Mouse (Mus musculus) forebrain, postnatal 0 days (tissue): ENCODE results near the gene Pgbd5. TPM values are rescaled to one million over a fixed set of nuclear protein-coding genes. Genes with fewer than 3 reads are reported as not detected.

Experiments
- ATAC-seq: fragments of 200-750 bp; cut with Nextera tagmentation; 2 replicates; pipeline ENCODE4 v1.8.0; 2017; ENCODE audit warnings: mild to moderate bottlenecking, moderate library complexity
- DNase-seq: peaks from one replicate; pipeline ENCODE4 v3.0.0-alpha.2; 2015
- H3K27ac ChIP-seq: fragments of 300-500 bp; sonication (generic); 2 replicates; pipeline ENCODE4 v1.5.1; 2014; ENCODE audit warnings: low read depth, mild to moderate bottlenecking, antibody characterized with exemption, low read length, moderate library complexity, mixed read lengths
- H3K27me3 ChIP-seq: fragments of 300-500 bp; sonication (generic); 2 replicates; pipeline ENCODE4 v1.6.1; 2014; ENCODE audit warnings: mild to moderate bottlenecking, low read length, mixed read lengths; ENCODE audit not compliant: insufficient read depth
- H3K36me3 ChIP-seq: fragments of 300-500 bp; sonication (generic); 2 replicates; pipeline ENCODE4 v1.6.1; 2014; ENCODE audit warnings: mild to moderate bottlenecking, moderate library complexity; ENCODE audit not compliant: insufficient read depth
- H3K4me1 ChIP-seq: fragments of 300-500 bp; sonication (generic); 2 replicates; pipeline ENCODE4 v1.6.1; 2014; ENCODE audit warnings: antibody characterized with exemption; ENCODE audit not compliant: insufficient read depth
- H3K4me2 ChIP-seq: fragments of 300-500 bp; sonication (generic); 2 replicates; pipeline ENCODE4 v1.6.1; 2014; ENCODE audit warnings: low read depth, mild to moderate bottlenecking, moderate library complexity
- H3K4me3 ChIP-seq: fragments of 300-500 bp; sonication (generic); 2 replicates; pipeline ENCODE4 v1.5.1; 2014; ENCODE audit warnings: low read depth, low read length, mixed read lengths
- H3K9ac ChIP-seq: fragments of 300-500 bp; sonication (generic); 2 replicates; pipeline ENCODE4 v1.6.1; 2014; ENCODE audit warnings: mild to moderate bottlenecking
- H3K9me3 ChIP-seq: fragments of 300-500 bp; sonication (generic); 2 replicates; pipeline ENCODE4 v1.6.1; 2016; ENCODE audit warnings: low read length
- CTCF ChIP-seq: sonication (generic); IDR thresholded peaks from 2 replicates; pipeline ENCODE4 v1.5.1; 2016; ENCODE audit warnings: antibody characterized with exemption, control low read depth, low read depth
- WGBS: fragments of 180-500 bp; shearing (Covaris S2); extraction: QIAGEN DNeasy Blood & Tissue Kit; methylation state at CpG from one replicate; pipeline ENCODE4 v1.1.7; 2014; 5-methylcytosine and 5-hydroxymethylcytosine counted together
- polyA plus RNA-seq: library from polyadenylated mRNA; unstranded; fragments of >200 nt; fragmentation: Nextera tagmentation; extraction: Ambion mirVana; gene quantifications from 2 replicates; pipeline ENCODE4 v1.2.1, GENCODE M21; 2015
- total RNA-seq: library from RNA; depleted of rRNA; stranded (reverse); fragments of >200 nt; gene quantifications from 2 replicates; pipeline ENCODE4 v1.2.3, GENCODE M21; 2014; rRNA removed

The Pgbd5 gene
- total RNA-seq (57.1 and 62.5 TPM in 2 replicates), polyA plus RNA-seq (12.9 and 17.3 TPM in 2 replicates)

- no peaks in the 10 kb centered on the region for H3K27me3 ChIP-seq
- H3K27ac ChIP-seq, result no peak within 1 kb of the TSS
- 87% methylated on average over 6 of the region's 6 CpGs for WGBS
- H3K4me1 ChIP-seq, result 0 out of 2 replicates have a peak, but pooled peaks cover 5% of the 10 kb centered on the region
- no peak within 1 kb of the TSS for H3K9ac ChIP-seq
- H3K4me3 ChIP-seq, result no peak within 1 kb of the TSS
- no peaks in the 10 kb centered on the region for H3K9me3 ChIP-seq
- H3K4me2 ChIP-seq, result no peak within 1 kb of the TSS
- no peaks in the 10 kb centered on the region for H3K36me3 ChIP-seq
- no peak for ATAC-seq
- no peak for TF ChIP-seq CTCF
- no peak for DNase-seq
Observed at GRCm38 (mm10) chr8:124439558-124439957, at the start of gene Pgbd5. Gene Pgbd5, minus strand, starts transcription at chr8:124439658.

DNA sequence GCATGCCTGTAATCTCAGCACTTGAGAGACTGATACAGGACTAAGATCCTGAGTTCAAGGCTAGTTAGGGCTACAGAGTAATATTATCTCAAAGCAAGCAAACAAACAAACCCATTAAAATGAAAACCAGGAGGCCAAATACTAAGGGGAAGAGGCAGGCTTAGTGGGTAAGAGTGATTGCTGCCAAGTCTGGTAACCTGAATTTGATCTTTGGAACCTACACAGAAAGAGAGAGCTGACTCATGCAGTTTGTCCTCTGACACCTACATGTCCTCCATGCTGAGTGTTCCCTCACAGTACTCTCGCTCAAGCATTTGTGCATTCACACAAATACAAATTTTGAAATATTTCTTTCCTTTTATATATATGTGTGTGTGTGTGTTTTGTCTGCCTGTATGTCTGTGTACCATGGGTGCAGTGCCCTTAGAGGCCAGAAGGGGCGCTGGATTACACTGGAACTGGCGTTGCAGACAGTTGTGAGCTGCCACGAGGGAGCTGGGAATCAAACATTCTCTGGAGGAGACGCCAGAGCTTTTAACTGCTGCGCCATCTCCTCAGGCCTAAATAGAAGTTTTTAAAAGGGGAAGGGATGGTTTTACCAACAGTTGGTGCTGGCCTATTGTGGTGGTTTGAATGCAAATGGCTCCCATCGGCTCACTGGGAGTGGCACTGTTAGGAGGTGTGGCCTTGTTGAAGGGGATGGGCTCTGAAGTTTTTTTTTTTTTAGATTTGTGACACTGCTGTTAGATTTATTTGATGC, 44.1 kb upstream of the Pgbd5 start:
- Histone ChIP-seq H3K36me3 (no peaks in the 10 kb centered on the region), H3K4me2 (no peak overlapping the region), H3K27me3 (no peaks in the 10 kb centered on the region), H3K9ac (no peak overlapping the region), H3K4me1 (no peaks in the 10 kb centered on the region), H3K27ac (no peak overlapping the region), H3K9me3 (no peaks in the 10 kb centered on the region), H3K4me3 (no peak overlapping the region)
- no peak; the same call in 1 of the 2 replicates for TF ChIP-seq CTCF
- DNase-seq, result no peak
- 74% methylated on average over 7 of the region's 7 CpGs for WGBS
- no peak for ATAC-seq

GRCm38 (mm10) chr8:124482790-124483189, 43.3 kb upstream of the Pgbd5 start:
- no peak for TF ChIP-seq CTCF
- H3K4me1 ChIP-seq, result no peaks in the 10 kb centered on the region
- no peak overlapping the region for H3K27ac ChIP-seq
- no peak overlapping the region for H3K9ac ChIP-seq
- H3K4me2 ChIP-seq, result no peak overlapping the region
- H3K27me3 ChIP-seq, result no peaks in the 10 kb centered on the region
- no peak overlapping the region for H3K4me3 ChIP-seq
- no peaks in the 10 kb centered on the region for H3K9me3 ChIP-seq
- no peaks in the 10 kb centered on the region for H3K36me3 ChIP-seq
- DNase-seq (no peak), ATAC-seq (no peak)
- 92% methylated on average over 2 of the region's 2 CpGs for WGBS

DNA sequence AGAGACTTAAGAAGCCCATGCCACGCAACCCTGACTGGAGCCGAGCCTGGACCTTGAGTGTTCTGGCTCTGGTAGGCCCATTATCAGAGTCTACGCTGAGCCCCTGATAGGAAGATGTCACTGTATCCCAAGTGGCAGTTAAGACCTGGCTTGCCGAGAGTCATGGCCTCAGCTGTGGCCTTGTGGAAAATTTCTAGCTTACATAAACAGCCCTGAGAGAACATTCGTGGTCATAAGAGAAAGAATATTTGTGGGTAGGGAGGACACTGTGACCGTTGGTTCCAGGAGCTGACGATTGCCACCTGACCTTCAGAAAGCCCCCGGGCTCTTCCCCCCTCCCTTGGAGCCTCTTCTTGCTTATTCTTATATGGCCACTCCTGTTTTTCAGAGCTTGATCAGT, 40.9 kb upstream of the Pgbd5 start:
- no peaks in the 10 kb centered on the region for H3K4me1 ChIP-seq
- H3K36me3 ChIP-seq, result no peaks in the 10 kb centered on the region
- ATAC-seq (no peak), DNase-seq (no peak)
- H3K4me2 ChIP-seq, result no peak overlapping the region
- no peaks in the 10 kb centered on the region for H3K9me3 ChIP-seq
- 87% methylated on average over 8 of the region's 8 CpGs for WGBS
- no peaks in the 10 kb centered on the region for H3K27me3 ChIP-seq
- H3K9ac ChIP-seq, result no peak overlapping the region
- no peak overlapping the region for H3K27ac ChIP-seq
- H3K4me3 ChIP-seq, result no peak overlapping the region
- TF ChIP-seq CTCF, result no peak

- no peak for TF ChIP-seq CTCF
- no peak for DNase-seq
Observed at GRCm38 (mm10) chr8:124479251-124479650, 39.8 kb upstream of the Pgbd5 start.

DNA sequence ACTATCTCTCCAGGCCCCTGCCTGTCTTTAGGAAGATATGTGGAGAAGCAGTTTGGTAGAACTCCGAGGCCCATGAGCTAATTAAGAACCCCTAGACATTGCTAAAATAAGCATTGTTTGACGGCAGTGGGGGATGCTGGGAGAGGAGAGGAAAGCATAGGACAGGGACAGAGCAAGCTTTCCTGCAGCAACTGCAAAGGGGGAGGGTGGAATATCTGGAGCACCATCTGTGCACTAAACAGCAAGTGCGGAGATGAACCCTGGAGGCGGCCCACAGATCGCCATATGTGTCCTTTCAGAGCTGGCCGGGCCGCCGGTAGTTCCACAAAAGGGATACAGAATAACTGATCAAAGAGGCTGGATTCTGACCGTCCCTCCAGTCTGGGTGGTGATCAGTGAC, 37.2 kb upstream of the Pgbd5 start:
- H3K27ac ChIP-seq, result no peak overlapping the region
- WGBS, result 41% methylated on average over 9 of the region's 9 CpGs

More at GRCm38 (mm10) chr8:124479251-124479650, 39.8 kb upstream of the Pgbd5 start:
- ATAC-seq, result no peak
- Histone ChIP-seq H3K9ac (no peak overlapping the region), H3K27me3 (no peaks in the 10 kb centered on the region), H3K4me2 (no peak overlapping the region), H3K4me1 (no peaks in the 10 kb centered on the region), H3K27ac (no peak overlapping the region), H3K9me3 (no peaks in the 10 kb centered on the region), H3K4me3 (no peak overlapping the region), H3K36me3 (no peaks in the 10 kb centered on the region)
- 83% methylated on average over 3 of the region's 3 CpGs for WGBS

GRCm38 (mm10) chr8:124475690-124476089, 36.2 kb upstream of the Pgbd5 start:
- no peaks in the 10 kb centered on the region for H3K27me3 ChIP-seq
- H3K4me3 ChIP-seq, result no peak overlapping the region
- no peaks in the 10 kb centered on the region for H3K4me1 ChIP-seq
- no peaks in the 10 kb centered on the region for H3K36me3 ChIP-seq
- H3K9ac ChIP-seq, result no peak overlapping the region
- no peaks in the 10 kb centered on the region for H3K9me3 ChIP-seq
- TF ChIP-seq CTCF, result no peak
- WGBS, result 87% methylated on average over 5 of the region's 5 CpGs
- no peak overlapping the region for H3K27ac ChIP-seq
- ATAC-seq, result no peak
- no peak for DNase-seq
- H3K4me2 ChIP-seq, result no peak overlapping the region

More for the DNA sequence above, 37.2 kb upstream of the Pgbd5 start:
- Histone ChIP-seq H3K4me3 (no peak overlapping the region), H3K4me2 (no peak overlapping the region), H3K9ac (no peak overlapping the region), H3K4me1 (no peaks in the 10 kb centered on the region), H3K36me3 (no peaks in the 10 kb centered on the region), H3K27me3 (no peaks in the 10 kb centered on the region), H3K9me3 (no peaks in the 10 kb centered on the region)
- DNase-seq, result no peak
- no peak for TF ChIP-seq CTCF
- ATAC-seq, result no peak
